Mouse (Mus musculus): ENCODE data around the gene 4930404N11Rik. TPM values are rescaled to one million over a fixed set of nuclear protein-coding genes. Genes with fewer than 3 reads are reported as not detected.

Gene 4930404N11Rik
- total RNA-seq, 2 experiments from 2014 or later = 0.78 to 2.2 TPM

- DNase-seq (ENCODE audit: low spot score in 2 of 2) = no peak
- intact Hi-C loops (cut with DNase I) = no loop called here
These were observed 45.7 kb downstream of the 4930404N11Rik start for GRCm38 (mm10) chr10:81319741-81320549.

- intact Hi-C loops (cut with DNase I) = no loop called here
- no peak for DNase-seq (ENCODE audit: low spot score in 2 of 2)
These were observed 46.3 kb downstream of the 4930404N11Rik start for GRCm38 (mm10) chr10:81319330-81319699.

- intact Hi-C loops (cut with DNase I) = no loop called here
- no peak for DNase-seq (ENCODE audit: low spot score in 2 of 2)
These were observed 46.9 kb downstream of the 4930404N11Rik start for GRCm38 (mm10) chr10:81318589-81319329.

- intact Hi-C loops (cut with DNase I) = loop anchor here (2.0 kb wide), 1 partner anchor 24 kb away; the partner anchor contains the start of gene Pip5k1c
These were observed 48.3 kb downstream of the 4930404N11Rik start for GRCm38 (mm10) chr10:81317273-81317672.

GRCm38 (mm10) chr10:81316338-81317060 lies 49.1 kb downstream of the 4930404N11Rik start:
- peak in 1 of 2 experiments; percentile 30 for DNase-seq (ENCODE audit: low spot score in 2 of 2)
- intact Hi-C loops (cut with DNase I) = loop anchor here (2.0 kb wide), 1 partner anchor 24 kb away; the partner anchor contains the start of gene Pip5k1c

More at GRCm38 (mm10) chr10:81317273-81317672, 48.3 kb downstream of the 4930404N11Rik start:
- DNase-seq (ENCODE audit: low spot score in 2 of 2) = no peak

DNA sequence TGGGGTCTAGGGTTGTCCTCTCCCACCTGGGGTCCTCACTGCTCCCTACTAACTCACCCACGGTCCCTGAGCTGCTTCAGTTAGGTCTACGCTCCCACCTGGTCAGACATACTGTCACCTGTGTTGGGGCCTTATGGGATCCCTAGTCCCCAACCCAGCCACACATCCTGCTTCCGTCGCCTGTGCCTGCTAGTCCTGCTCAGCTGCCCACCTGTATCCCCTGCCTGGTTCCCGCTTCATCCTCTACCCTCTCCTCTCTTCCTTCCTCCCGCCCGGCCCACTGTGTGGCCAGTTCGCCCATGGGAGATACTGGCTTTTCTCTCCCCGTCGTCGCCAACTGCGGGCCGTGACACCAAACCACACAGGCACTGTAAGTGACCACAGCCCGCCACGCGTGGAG lies 50.0 kb downstream of the 4930404N11Rik start:
- intact Hi-C loops (cut with DNase I) = no loop called here

GRCm38 (mm10) chr10:81314201-81314600 lies 51.4 kb downstream of the 4930404N11Rik start:
- DNase-seq (ENCODE audit: low spot score in 2 of 2) = no peak
- intact Hi-C loops (cut with DNase I) = no loop called here

More for the DNA sequence above, 50.0 kb downstream of the 4930404N11Rik start:
- DNase-seq (ENCODE audit: low spot score in 2 of 2) = no peak

DNA sequence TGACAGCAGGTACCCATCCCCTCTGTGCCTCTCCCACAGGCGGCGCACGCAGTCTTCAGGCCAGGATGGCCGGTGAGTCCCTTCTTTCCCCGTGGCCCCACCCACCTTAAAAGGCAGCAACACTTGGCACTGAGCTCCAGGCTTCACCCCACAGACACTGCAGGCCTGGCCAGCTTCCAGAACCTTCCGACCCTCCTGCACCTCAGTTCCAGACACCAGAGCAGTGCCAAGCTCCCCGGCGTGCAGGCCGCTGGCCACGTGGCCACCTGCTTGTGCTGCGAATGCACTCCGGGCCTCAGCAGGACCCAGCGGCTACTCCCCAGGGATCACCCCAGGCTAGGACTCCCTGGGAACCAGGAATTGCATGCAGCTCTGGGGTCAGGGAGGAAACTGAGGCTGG lies 52.0 kb downstream of the 4930404N11Rik start:
- intact Hi-C loops (cut with DNase I) = no loop called here
- no peak for DNase-seq (ENCODE audit: low spot score in 2 of 2)

Small RNA genes within 50 kb of the gene (microRNA-seq; reads per million reads assigned to microRNA genes)
- gene Mir6913 = 1.2 to 2.0 reads per million in 2 experiments

Other genes with a start within 250 kb of the 4930404N11Rik start
- gene Zbtb7a, start 230.6 kb downstream of the 4930404N11Rik start, total RNA-seq (2021) = 100 to 1,000 TPM; 114 TPM
- 10 to 100 TPM; 26.6 to 28.7 TPM for gene Pias4, start 197.9 kb downstream of the 4930404N11Rik start, total RNA-seq (2021)
- gene Eef2, start 189.2 kb downstream of the 4930404N11Rik start, total RNA-seq (2021) = 100 to 1,000 TPM; 854 to 872 TPM
- 10 to 100 TPM; 71.3 to 77.7 TPM for gene Dapk3, start 182.8 kb downstream of the 4930404N11Rik start, total RNA-seq (2021)
- not detected for gene 4930442H23Rik, start 182.0 kb downstream of the 4930404N11Rik start, total RNA-seq (2021)
- gene Nmrk2, start 163.8 kb downstream of the 4930404N11Rik start, total RNA-seq (2021) = under 1 TPM in 1 of 2 experiments, not detected in 1; 0.23 TPM
- 100 to 1,000 TPM; 194 to 208 TPM for gene Atcay, start 135.0 kb downstream of the 4930404N11Rik start, total RNA-seq (2021)
- 10 to 100 TPM; 57.2 to 63.1 TPM for gene Zfr2, start 132.7 kb downstream of the 4930404N11Rik start, total RNA-seq (2021)
- 100 to 1,000 TPM; 191 to 194 TPM for gene Matk, start 112.9 kb downstream of the 4930404N11Rik start, total RNA-seq (2021)
- 10 to 100 TPM; 42.5 to 47.3 TPM for gene Mrpl54, start 98.9 kb downstream of the 4930404N11Rik start, total RNA-seq (2021)
- gene Apba3, start 98.9 kb downstream of the 4930404N11Rik start, total RNA-seq (2021) = 10 to 100 TPM; 38.6 to 40.0 TPM
- gene Tjp3, start 74.2 kb downstream of the 4930404N11Rik start, total RNA-seq (2021) = under 1 TPM; 0.23 to 0.30 TPM
- 100 to 1,000 TPM; 402 to 420 TPM for gene Pip5k1c, start 72.9 kb downstream of the 4930404N11Rik start, total RNA-seq (2021)
- gene Cactin, start 44.7 kb downstream of the 4930404N11Rik start, total RNA-seq (2021) = 10 to 100 TPM; 27.8 to 28.4 TPM
- gene Tbxa2r, start 37.1 kb downstream of the 4930404N11Rik start, total RNA-seq (2021) = 1 to 10 TPM; 1.2 to 1.4 TPM
- under 1 TPM; 0.92 to 0.96 TPM for gene Gipc3, start 22.6 kb downstream of the 4930404N11Rik start, total RNA-seq (2021)
- gene Hmg20b, start 15.3 kb downstream of the 4930404N11Rik start, total RNA-seq (2021) = 10 to 100 TPM; 23.5 to 28.4 TPM
- gene Mfsd12, start 8.3 kb downstream of the 4930404N11Rik start, total RNA-seq (2021) = 10 to 100 TPM; 39.3 to 41.1 TPM
- gene Fzr1, start 12.7 kb upstream of the 4930404N11Rik start, total RNA-seq (2021) = 10 to 100 TPM; 63.5 to 70.2 TPM
- 10 to 100 TPM; 83.7 to 87.7 TPM for gene Dohh, start 18.6 kb upstream of the 4930404N11Rik start, total RNA-seq (2021)
- 1 to 10 TPM; 3.5 to 4.2 TPM for gene Gm48551, start 18.6 kb upstream of the 4930404N11Rik start, total RNA-seq (2021)
- 1 to 10 TPM; 4.0 to 4.1 TPM for gene Gm48552, start 23.2 kb upstream of the 4930404N11Rik start, total RNA-seq (2021)
- 1 to 10 TPM in 1 of 2 experiments, under 1 TPM in 1; 0.89 to 1.5 TPM for gene Smim24, start 27.2 kb upstream of the 4930404N11Rik start, total RNA-seq (2021)
- 10 to 100 TPM; 81.1 to 87.3 TPM for gene Nfic, start 89.8 kb upstream of the 4930404N11Rik start, total RNA-seq (2021)
- gene Celf5, start 116.9 kb upstream of the 4930404N11Rik start, total RNA-seq (2021) = 100 to 1,000 TPM; 285 to 286 TPM
- 10 to 100 TPM; 76.4 to 77.0 TPM for gene Ncln, start 130.6 kb upstream of the 4930404N11Rik start, total RNA-seq (2021)
- under 1 TPM; 0.53 to 0.73 TPM for gene S1pr4, start 134.3 kb upstream of the 4930404N11Rik start, total RNA-seq (2021)
- gene Gna15, start 158.4 kb upstream of the 4930404N11Rik start, total RNA-seq (2021) = 1 to 10 TPM; 2.0 to 3.1 TPM
- 100 to 1,000 TPM; 101 to 107 TPM for gene Gna11, start 179.4 kb upstream of the 4930404N11Rik start, total RNA-seq (2021)
- gene Aes, start 193.7 kb upstream of the 4930404N11Rik start, total RNA-seq (2021) = 100 to 1,000 TPM; 630 to 638 TPM
- gene Tle2, start 208.7 kb upstream of the 4930404N11Rik start, total RNA-seq (2021) = 10 to 100 TPM; 28.8 to 30.3 TPM
- gene Tle6, start 235.3 kb upstream of the 4930404N11Rik start, total RNA-seq (2021) = 1 to 10 TPM; 4.2 to 5.8 TPM
- 1 to 10 TPM; 3.1 to 3.8 TPM for gene BC025920, start 240.5 kb upstream of the 4930404N11Rik start, total RNA-seq (2021)

All from left cerebral cortex, postnatal 25 days (tissue).